Mouse (Mus musculus) B cell, adult 2 months (primary cell): ENCODE data around the gene Ovol2.

Experiments
- DNase-seq, 2 experiments: peaks; one replicate each; pipeline ENCODE4 v3.0.0; 2022

Ovol2 gene

DNA sequence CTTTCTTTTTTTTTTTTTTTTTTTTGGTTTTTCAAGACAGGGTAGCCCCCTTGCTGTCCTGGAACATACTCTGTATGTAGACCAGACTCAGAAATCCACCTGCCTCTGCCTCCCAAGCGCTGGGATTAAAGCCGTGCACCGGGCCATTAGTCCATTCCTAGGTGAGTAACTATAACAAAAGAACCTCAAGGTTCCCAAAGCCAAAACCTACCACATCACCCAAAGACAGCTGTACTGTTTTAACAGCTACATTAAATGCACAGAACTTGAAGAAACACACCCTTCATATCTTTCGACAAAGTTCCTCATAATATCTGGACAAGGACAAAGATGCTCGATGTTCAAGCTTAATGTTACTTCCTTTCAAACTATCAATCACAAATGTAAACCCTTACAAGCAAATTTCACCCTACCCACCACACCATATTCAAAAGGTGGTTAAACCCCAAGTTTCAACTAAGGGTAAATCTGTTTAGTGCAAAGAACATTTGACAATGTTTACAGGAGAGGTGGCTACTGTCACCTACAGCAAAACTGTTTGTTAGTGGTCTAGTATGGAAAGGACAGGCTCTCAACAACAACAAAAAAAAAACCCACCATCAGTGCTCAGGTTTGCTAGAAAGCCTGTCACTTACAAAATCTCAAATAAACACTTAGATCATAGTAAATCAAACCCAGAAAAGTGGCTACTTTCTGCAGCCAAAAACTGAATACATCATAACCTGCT is 64.8 kb downstream of the Ovol2 start:
- DNase-seq = peak in 1 of 2 experiments; percentile 62

DNA sequence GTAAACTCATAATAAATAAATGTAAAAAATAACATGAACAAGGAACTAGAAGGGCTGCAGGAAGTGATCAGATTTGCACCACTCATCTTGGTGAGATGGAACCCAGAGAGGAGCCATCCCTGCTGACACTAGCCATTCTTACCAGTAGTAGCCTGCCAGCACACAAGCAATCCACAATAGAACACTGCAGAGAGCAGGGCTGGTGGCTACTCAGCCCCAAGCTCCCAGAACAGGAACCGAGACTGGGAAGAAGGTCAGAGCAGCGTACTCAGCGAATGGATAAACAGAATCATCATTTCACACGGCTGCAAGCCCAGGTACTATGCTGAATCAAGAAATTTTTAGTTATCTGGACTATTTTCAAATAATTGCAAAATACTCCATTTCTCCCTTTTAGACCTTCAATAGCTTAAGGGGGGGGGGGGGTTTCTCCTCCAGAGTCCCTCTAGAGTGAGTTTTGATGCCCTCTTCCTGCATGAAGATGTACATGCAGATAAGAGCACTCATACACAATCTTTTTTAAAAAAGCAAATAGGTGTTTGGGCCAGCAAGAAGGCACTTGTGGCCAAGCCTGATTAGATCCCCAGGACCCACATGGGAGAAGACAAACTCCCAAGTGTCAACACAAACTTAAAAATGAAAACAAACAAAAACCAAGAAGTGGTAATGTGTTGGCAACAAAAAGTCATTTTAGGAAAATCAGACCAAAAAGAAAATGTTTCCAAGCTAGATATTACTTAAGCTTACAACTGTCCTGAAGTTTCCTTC is 65.8 kb downstream of the Ovol2 start:
- peak; percentile 59 to 63 for DNase-seq

DNA sequence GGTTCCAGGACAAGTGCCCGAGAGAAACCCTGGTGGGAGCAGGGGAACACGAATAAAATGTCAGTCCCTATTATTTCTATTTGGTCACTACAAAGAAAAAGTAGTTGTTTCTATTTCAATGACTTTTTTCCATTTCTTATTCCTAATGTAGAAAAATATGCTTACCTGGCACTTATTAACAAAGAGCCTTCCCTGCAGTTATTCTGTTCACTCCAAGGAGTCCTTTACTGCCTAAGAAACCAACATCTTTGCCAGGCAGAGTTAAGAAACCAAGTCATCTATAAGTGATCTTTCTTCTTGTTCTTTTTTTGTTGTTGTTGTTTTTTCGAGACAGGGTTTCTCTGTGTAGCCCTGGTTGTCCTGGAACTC is 66.8 kb downstream of the Ovol2 start:
- DNase-seq = no peak

DNA sequence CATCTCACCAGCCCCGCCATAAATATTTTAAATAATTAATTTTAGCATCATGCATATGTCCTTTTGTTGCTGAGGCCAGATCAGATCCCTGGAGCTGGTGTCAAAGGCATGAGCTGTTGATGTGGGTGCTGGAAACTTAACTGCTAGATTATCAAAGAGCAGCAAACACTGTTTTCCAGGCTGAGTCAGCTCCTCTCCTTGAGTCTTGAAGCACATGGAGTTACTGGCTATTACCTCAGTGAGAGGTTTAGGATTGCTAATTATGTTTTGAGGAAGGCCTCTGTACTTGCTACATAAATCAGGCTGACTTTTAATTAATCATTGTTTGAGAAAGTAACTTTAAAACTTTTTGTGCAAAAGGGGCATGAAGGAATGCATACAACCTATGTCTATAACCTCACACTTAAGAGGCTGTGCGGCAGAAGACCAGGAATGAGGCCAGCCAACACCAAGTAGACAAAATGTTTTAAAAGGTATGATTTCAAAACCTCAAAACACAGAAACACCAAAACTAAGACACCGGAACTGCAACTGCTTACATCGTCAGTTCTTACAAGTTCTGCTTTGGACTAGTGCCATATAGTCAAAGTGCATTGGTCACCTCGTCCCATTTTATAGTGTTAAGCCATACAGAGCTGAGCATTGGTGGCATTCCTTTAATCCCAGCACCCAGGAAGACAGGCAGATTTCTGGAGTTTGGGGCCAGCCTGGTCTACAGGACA is 67.4 kb downstream of the Ovol2 start:
- no peak for DNase-seq

DNA sequence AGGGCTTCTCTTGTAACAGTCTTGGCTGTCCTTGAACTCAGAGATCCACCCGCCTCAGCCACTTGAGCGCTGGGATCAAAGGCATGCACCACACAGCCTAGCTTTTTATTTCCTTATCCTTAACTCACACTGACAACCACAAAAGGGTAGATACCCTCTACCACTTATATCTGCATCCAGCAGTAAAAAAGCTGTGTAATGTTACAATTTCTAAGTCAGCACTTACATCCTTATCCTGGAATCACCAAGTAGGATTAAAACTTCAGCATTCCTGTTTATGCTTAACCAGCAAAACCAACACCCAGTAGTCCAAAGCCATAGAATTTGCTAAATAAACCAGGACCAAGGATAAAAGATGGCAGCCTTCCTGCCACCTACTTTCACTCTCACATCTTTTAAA is 69.1 kb downstream of the Ovol2 start:
- no peak for DNase-seq
